Mouse (Mus musculus): ENCODE data around the gene Edc3.
A peak's percentile ranks its signal among the peaks of the same experiment; 100 is the strongest.

Edc3 gene

DNA sequence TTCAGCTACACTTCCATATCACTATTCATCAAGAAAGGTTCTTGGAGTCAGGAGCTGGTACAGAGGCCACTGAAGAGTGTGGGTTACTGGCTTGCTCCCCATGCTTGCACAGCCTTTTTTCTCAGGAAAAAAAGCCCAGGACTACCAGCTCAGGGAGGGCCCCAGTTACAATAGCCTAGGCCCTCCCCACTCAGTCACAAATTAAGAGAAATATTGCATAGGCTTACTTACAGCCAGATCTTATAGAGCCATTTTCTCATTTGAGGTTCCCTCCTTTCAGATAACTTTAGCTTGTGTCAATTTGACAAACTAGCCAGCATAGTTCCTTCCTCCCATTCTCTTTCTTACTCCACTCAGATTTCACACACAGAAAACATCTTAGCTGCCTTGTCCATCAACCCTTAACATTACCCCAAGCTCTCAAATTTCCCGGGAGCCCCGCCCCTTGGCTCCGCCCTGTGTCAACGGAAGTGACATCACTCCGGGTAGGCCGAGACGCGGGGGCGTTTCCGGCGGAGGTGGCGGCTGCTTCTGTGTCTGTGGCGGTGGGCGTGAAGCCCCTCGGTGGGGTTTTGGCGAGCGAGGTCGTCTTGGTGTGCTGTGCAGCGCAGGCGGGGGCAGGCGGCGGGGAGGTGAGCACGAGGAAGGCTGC is at the start of gene Edc3:
Gene Edc3 (plus strand): TSS at position 473 of the 652 bp plus-strand sequence.
- peak; percentile 93 for DNase-seq (ENCODE audit: extremely low spot score, low spot score)

DNA sequence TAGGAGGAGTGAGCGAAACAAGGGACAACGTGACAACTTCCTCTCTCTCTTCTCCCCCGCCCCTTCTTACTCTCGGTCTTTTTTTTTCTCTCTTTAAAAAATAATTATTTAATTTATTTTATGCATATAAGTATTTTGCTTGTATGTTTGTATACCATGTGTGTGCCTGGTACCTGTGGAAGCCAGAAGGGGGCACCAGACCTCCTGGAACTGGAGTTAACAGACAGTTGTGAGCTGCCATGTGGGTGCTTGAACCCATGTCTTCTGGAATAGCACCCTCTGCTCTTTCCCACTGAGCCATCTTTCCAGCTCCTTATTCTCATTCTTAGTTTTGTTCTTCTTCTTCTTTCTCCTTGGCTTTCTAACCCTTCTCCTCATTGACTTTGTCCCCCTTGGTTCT is 49.4 kb upstream of the Edc3 start:
- no peak for DNase-seq (ENCODE audit: extremely low spot score, low spot score)

DNA sequence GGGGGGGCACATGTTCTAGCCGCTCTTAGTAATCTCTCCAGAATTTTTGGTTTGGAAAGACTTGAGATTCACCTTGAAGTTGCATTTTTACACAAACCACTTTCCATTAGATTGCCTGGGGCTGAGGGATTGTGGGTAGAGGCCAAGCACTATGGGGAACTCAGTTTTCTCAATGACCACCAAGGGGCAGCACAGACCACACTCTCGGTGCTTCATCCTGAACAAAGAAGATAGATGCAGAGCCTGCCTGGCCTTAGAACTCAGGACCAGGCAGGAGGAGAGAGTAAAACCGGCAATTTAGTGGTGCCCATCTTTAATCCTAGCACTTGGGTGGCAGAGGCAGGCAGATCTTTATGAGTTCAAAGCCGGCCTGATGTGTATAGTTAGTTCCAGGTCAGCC is 48.6 kb upstream of the Edc3 start:
- DNase-seq (ENCODE audit: extremely low spot score, low spot score) = no peak

DNA sequence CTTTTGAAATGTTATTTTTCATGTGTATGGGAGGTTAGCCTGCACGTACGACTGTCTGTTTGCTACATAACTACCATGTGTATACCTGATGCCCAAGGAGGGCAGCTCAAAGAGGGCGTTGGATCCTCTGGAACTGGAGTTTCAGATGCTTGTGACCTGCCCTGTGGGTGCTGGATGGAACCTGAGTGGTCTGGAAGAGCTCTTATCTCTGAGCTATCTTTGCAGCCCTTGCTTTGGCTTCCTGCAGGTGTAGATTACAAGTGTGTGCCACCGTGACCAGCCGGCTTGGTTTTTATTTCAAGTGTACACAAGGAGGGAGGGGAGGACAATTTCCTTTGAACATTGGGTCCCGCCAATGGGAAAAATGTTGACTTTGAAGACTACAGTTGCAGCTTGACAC is 47.8 kb upstream of the Edc3 start:
- no peak for DNase-seq (ENCODE audit: extremely low spot score, low spot score)

GRCm38 (mm10) chr9:57661552-57661951 is 46.8 kb upstream of the Edc3 start:
- no peak for DNase-seq (ENCODE audit: extremely low spot score, low spot score)

GRCm38 (mm10) chr9:57664616-57665015 is 43.7 kb upstream of the Edc3 start:
- no peak for DNase-seq (ENCODE audit: extremely low spot score, low spot score)

DNA sequence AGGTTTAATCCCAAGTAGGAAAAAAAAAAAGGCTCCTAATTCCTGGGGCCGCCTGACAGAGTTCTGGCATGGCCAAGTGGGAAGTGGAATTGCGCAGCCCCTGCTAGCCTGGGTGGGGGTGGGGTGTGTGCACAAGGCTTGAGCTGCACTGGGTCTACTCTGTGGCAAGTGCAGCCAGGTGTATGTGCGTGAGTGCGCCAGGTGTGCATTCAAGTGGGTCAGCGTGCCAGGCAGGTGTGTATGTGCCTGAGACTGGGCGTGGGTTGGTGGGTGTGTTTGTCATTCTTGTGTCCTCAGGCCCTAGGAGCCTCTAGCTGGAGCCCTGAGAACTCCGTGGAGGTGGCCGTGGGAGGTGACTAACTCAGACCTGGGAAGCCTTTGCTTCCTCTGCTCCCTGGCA is 41.8 kb upstream of the Edc3 start:
- no peak for DNase-seq (ENCODE audit: extremely low spot score, low spot score)

GRCm38 (mm10) chr9:57667136-57667535 is 41.2 kb upstream of the Edc3 start:
- DNase-seq (ENCODE audit: extremely low spot score, low spot score) = no peak

DNA sequence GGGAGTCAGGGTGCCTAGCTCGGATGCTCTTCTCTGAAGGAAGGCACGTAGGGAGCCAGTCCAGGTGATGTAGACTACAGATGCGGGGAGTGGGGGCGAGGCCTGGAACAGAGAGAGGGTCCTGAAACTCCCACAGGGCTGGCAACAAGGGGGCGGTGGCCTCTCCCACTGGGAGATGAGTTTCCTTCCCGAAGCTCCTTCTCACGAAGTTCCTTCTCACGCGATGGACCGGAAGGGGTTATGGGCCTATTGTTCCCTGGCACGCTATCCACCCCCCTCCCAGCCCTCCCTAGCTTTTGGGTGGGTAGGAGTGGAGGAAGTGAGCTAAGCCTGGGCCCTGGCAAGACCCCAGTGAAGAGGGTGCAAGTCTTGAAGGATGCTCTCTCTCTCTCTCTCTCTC is 40.5 kb upstream of the Edc3 start:
- no peak for DNase-seq (ENCODE audit: extremely low spot score, low spot score)

- no peak for DNase-seq (ENCODE audit: extremely low spot score, low spot score)
These were observed 40.1 kb upstream of the Edc3 start for GRCm38 (mm10) chr9:57668277-57668676.

- DNase-seq (ENCODE audit: extremely low spot score, low spot score) = no peak
These were observed 38.8 kb upstream of the Edc3 start for GRCm38 (mm10) chr9:57669566-57669965.

- no peak for DNase-seq (ENCODE audit: extremely low spot score, low spot score)
These were observed 37.3 kb upstream of the Edc3 start for GRCm38 (mm10) chr9:57671037-57671436.

DNA sequence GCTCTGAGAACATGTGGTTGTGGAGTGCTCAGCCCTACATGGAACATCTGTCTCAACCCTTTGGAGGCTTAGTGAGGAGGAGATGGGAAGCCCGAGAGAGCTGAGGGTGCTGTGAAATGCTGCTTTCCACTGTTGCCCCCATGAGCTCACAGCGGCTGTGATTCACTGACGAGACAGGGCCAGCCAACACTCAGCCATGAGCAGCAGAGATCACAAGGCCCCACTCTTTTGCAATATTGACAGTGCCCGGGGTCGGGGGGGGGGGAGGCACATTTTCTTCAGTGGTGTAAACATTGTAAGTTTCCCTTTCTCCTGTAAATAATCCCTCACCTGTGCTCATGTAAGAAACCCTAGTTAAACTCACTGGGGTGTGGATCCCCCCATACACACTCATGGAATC is 36.8 kb upstream of the Edc3 start:
- no peak for DNase-seq (ENCODE audit: extremely low spot score, low spot score)

DNA sequence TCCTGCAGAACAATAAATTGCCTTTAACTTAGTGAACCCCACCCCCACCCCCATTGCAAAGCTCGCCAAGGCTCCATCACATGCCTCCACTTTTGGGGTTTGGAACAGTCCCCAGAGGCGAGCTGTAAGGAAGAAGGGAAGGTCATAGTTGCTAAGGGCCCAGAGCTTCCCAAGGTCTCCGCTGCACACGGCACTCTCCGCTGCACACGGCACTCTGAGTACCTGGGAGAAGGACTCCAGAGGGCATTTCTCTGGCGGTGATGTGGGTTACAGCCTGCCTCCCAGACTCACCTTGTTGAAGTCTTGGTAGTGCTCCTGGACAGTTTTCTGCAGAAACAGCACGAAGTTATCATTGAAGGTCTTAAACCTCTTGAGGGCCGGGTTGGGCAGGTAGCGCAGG is 26.9 kb upstream of the Edc3 start:
- DNase-seq (ENCODE audit: extremely low spot score, low spot score) = no peak

GRCm38 (mm10) chr9:57683520-57683919 is 24.8 kb upstream of the Edc3 start, which contains the start of gene Cyp1a2:
Gene Cyp1a2, minus strand, starts transcription at chr9:57683703.
- no peak for DNase-seq (ENCODE audit: extremely low spot score, low spot score)

DNA sequence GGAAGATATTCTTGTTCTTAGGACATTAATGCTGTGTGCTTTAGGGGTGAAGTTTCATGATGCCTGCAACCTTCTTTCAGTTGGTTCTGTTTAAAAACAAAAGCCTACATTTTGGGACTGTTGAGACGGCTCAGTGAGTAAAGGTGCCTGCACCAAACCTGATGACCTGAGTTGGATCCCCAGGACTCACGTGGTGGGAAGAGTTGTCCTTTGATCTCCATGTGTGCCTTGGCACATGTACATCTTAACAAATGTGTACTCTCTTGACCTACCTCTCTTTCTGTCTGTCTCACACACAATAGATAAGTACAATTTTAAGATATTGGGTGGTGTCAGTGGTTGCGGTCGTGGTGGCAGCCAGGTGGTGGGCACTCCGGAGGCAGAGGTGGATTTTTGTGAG is 22.3 kb upstream of the Edc3 start:
- DNase-seq (ENCODE audit: extremely low spot score, low spot score) = no peak

- no peak for DNase-seq (ENCODE audit: extremely low spot score, low spot score)
These were observed 20.6 kb upstream of the Edc3 start, which contains the start of gene Cyp1a1 for GRCm38 (mm10) chr9:57687751-57688150. Gene Cyp1a1, plus strand, starts transcription at chr9:57687928.

DNA sequence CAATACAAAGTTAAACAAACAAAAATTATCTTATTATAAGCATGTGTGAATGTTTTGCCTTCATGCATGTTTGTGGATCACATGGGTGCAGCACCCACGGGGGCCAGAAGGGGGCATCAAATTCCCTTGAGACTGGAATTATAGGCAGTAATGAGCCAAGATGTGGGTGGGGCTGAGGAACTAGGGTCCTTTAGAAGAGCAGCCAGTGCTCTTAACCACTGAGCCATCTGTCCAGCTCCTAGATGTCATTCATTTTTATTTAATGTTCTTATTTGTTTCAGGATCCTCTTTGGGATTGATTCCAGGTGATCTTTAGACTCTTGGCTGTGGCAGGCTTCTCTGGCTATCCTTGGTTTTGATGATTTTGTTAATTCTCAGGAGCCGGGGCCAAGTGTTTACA is 20.2 kb upstream of the Edc3 start:
- DNase-seq (ENCODE audit: extremely low spot score, low spot score) = no peak

GRCm38 (mm10) chr9:57688606-57689005 is 19.7 kb upstream of the Edc3 start:
- no peak for DNase-seq (ENCODE audit: extremely low spot score, low spot score)

- DNase-seq (ENCODE audit: extremely low spot score, low spot score) = no peak
These were observed 14.2 kb upstream of the Edc3 start for GRCm38 (mm10) chr9:57694108-57694507.

DNA sequence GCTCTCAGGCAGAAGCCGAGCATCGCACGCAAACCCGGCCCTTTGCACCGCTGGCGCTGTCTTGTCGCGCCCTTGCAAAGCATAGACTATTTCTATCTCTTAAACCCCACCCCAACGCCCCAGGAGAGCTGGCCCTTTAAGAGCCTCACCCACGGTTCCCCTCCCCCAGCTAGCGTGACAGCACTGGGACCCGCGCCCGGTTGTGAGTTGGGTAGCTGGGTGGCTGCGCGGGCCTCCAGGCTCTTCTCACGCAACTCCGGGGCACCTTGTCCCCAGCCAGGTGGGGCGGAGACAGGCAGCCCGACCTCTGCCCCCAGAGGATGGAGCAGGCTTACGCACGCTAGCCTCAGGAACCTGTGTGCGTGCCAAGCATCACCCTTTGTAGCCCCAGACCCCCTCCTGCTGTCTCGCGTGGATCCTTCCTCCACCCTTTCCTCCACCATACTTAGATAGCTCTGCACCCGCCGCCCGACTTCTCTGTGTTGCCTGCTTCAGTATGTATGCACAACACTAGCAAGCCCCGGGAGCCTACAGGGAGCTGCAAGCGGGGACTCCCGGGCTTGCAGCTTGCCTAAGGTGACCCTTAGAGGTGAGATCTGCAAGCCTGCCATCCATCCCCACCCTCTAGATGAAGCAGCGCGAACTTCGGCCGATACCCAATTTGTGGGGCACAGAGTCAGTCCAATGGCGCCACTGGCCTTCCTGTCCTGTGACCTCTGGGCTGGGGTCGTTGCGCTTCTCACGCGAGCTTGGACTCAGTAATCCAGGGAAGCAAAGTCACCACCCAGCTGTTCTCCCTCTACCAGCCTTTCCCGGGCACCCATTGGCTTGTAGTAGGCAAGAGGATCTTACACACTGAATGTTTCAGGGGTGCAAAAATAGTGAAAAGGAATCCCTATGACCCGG is 11.7 kb upstream of the Edc3 start:
- DNase-seq (ENCODE audit: extremely low spot score, low spot score) = peak; percentile 30

DNA sequence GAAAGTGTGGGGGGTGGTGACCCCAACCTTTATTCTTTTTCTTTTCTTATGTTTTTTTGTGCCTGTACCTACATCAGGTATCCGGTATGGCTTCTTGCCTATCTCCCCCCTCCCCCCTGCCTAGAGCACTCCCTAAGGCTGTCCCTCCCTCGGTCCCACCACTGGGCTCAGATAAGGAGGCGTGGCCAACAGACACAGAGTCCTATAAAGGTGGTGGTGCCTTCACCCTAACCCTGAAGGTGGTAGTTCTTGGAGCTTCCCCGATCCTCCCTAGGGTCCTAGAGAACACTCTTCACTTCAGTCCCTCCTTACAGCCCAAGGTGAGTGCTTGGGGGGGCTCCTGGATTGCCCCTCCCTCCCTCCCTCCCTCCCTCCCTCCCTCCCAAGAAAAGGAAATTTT is 11.0 kb upstream of the Edc3 start:
- no peak for DNase-seq (ENCODE audit: extremely low spot score, low spot score)
